Mouse (Mus musculus): Measurements from ENCODE around the gene Dnm1l.
A peak's percentile ranks its signal among the peaks of the same experiment; 100 is the strongest.
"Not testable (repeated sequence)": the region's sequence is repeated elsewhere in the genome, so short reads cannot be mapped to it uniquely, and the experiment has no call there.

Dnm1l gene

DNA sequence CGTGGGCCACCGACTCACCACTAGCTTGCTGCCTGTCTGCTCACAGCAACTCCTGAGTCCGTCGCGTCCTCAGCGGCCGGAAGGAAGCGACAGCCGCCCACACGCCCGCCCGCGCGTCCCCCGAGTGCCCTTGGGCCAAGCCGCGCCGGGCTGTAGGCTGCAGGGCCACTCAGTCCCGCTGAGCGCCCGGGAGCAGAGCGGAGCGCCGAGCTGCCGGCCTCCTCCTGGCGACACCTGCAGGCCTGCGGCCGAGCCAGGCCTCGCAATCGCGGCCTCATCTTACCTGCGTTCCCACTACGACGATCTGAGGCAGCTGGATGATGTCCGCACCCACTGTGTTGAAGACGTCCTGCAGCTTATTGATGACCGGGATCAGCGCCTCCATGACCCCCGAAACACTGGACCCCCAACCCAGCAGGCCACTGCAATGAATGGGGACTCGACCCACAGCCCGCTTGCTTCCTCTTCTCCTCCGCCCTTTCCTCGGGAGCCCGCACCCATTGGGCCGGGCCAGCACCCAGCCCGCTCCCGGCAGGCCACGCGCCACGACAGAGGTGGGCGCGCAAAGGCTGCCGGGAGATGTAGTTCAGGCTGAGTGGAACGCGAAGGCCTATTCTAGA is at the start of gene Dnm1l:
TSS of gene Dnm1l (minus strand) at position 479 of the 620 bp plus-strand sequence.
- DNase-seq, result peak; percentile 96

DNA sequence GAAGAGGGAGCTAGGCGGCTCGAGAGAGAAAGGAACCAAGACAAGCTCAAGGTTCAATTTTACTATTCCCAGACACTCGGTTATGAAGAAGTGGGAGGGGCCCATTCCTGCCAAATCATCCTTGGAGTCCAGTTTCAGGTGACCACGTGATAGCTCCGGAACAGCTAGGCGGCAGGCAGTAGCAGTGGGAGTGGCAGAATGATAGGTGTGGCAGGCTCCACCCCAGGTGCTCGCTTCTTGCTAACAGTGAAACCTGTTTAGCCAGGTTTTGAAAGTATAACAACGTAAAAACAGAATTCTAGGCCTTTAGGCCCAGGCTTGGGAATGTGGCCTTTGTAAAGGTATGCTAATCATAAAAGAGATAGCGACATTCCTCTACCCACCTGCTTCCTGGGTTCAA is 8.5 kb upstream of the Dnm1l start:
- DNase-seq, result not testable (repeated sequence)

DNA sequence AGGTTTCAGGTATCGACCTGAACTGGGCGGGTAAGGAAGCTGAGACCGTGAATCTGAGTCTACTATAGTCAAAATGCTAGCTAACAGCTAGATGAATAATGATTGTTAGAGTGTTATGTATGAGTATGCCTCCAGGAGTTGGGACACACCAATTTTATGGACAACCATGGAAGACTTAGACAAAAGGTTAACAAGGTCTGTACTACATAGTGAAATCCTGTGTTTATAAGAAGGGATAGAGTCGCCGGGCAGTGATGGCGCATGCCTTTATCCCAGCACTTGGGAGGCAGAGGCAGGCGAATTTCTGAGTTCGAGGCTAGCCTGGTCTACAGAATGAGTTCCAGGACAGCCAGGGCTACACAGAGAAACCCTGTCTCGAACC is 333 bp upstream of the Dnm1l start:
- DNase-seq, result not testable (repeated sequence)

DNA sequence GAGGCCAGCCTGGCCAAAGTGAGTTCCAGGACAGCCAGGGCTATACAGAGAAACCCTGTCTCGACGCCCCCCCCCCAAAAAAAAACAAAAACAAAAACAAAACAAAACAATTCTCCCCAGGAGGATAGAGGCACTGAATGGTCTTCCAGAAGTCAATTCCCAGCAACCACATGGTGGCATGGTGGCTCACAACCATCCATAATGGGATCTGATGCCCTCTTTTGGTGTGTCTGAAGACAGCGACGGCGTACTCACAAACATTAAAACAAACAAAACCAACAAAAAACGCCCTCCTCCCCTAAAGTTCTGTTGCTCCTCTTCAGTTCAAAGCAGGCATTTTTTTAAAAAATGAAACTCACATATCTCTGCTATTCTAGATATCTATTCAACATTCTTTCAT is 851 bp downstream of the Dnm1l start:
- DNase-seq, result peak; percentile 5

DNA sequence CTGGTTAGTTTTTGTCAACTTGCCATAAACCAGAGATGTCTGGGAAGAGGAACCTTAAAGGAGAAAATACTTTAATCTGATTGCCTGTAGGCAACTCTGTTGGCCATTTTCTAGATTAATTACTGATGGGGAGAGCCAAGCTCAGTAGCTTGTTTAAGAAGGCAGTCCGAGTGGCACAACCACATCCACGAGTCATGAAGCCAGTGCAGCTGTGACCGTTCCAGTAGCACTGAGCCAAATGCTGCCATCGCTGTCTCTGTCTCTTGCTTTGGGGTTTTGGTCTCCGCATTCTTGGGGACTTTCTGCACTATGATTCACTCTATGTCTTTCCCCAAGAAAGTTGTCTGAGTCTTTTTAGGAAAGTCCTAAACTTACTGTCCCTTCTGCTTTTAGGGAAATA is 12.3 kb downstream of the Dnm1l start:
- no peak for DNase-seq

DNA sequence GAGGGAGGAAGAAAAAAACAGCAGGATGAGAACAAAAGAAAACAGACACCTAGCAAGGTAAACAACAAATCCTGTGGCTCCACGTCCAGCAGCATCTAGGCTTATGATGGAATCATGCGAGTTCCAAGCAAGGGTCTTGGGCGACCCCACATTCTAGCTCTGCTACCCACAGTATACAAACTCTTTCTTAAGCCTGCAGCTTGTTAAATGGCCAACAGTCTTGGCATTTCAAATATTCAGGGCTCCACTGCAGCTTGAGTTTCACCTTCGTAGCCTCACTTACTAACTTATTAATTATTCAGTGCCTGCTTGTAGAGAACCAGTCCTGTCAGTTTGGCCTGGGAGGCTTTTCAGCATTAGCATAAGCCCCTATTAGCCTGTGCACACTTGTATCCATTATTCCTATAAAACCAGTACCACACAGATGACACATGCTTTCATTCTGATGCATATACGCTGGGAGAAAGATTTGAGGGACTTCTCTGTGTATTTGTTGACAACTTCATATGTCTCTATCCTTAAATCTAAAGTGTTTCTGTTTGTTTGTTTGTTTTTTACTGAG is 32.9 kb downstream of the Dnm1l start:
- no peak for DNase-seq

DNA sequence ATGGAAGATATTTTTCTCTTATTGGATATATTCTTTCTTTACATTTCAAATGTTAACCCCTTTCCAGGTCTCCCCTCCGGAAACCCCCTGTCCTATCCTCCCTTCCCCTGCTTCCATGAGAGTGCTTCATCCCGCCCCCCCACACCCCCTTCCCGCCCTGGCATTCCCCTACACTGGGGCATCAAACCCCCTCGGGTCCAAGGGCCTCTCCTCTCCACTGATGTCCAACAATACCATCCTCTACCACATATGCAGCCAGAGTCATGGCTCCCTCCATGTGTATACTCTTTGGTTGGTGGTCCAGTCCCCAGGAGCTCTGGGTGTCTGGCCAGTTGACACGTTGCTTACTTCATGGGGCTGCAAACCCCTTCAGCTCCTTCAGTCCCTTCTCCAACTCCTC is 47.4 kb downstream of the Dnm1l start:
- no peak for DNase-seq

DNA sequence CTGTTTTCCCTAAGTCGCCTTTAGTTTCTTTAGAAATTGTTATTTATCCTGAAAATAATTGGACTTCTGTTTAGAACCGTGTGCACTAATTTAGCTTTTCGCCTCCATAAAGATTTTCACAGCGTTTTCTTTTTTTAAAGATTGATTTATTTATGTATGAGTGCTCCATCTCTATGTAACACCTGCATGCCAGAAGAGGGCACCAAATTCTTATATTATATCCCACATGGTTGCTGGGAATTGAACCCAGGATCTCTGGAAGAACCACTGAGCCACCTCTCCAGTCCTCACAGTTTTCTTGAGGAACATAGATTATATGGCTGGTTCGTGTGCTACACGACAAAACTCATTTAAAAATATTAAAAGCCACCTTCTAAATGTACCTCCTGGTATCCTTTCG is 54.9 kb downstream of the Dnm1l start:
- DNase-seq, result no peak

DNA sequence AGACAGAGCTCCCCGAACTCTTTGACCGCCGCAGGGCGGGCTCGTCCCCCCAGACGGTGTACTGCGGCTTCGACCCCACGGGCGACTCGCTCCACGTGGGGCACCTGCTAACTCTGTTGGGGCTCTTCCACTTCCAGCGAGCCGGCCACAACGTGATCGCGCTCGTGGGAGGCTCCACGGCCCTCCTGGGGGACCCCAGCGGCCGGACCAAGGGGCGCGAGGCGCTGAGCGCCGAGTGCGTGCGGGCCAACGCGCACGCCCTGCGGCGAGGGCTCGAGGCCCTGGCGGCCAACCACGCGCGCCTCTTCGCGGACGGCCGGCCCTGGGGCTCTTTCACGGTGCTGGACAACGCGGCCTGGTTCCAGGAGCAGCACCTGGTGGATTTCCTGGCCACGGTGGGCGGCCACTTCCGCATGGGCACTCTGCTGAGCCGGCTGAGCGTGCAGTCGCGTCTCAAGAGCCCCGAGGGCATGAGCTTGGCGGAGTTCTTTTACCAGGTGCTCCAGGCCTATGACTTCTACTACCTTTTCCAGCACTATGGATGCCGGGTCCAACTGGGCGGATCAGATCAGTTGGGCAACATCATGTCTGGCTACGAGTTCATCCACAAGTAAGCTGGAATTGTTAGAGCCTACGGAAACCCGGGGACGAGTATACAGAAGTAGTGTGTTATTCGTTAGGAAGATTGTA is 55.5 kb downstream of the Dnm1l start:
- DNase-seq, result peak; percentile 35

DNA sequence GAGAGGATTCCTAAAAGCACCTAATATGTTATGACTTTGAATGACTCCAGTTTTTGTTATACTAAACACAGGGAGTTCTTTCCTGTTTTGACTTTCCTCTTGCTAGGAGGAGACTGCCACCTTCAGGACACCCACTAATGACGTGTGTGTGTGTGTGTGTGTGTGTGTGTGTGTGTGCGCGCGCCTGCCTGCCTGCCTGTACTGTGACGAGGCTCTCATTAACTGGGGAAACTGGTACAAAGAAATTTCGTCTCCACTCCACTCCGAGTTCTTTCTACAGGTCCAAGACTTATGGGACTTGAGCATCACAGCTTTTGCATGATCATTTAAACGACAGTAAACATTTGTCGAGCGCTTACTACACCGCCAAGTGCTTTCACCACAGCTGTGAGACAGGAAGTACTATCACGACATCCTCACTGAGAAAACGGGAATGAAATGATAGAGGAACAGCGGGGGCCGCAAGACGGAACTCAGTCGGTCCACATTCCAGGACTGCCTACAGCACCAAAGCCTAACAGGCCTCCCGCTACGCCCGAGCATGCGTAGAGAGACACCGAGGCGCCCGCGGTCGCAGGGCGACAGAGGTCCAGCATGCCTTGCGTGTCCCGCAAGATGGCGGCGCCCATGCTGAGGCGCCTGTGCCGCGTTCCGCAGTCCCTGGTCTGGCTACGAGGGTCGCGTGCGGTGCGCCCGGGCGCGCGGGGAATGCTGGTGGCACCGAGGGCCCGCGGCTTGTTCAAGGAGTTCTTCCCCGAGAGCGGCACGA is 56.2 kb downstream of the Dnm1l start, which contains the start of gene Yars2:
TSS of gene Yars2 (plus strand) at position 597 of the 769 bp plus-strand sequence.
- peak; percentile 94 for DNase-seq

DNA sequence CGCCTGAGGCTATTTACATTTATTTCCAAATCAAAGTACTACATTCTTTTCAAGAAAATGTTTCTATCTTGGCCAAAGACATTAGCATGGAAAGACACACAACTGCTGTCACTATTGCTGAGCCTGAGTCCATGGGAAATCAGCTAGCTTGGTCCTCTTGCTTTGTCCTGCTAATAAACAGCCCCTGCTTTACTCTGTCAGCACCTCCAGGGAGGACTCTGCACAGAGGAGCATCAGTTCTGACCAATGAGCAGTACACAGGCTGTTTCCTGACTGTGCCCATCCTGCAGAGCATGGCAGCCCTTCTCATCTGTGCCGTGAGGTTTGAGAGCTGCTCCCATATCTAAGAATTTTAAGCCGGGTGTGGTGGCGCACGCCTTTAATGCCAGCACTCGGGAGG is 85.0 kb downstream of the Dnm1l start:
- no peak for DNase-seq

DNA sequence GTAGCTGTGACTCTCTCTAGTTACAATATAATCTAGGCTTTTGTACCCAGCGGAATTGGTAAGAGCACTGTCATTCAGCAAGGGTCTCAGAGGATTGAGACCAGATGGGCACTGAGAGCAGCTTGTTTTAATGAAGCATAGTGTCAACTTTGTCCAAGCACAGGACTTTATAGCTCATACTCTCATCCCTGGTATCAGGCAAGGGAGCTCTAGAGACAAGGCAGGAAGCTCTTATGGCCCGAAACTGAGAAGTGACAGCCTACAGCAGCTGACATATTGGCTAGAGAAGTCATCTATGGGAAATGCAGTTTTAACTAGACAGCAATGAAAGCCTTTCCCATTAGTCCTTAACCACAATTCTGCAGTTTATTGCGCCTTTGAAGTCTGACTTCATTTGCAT is 85.8 kb downstream of the Dnm1l start:
- DNase-seq, result no peak

DNA sequence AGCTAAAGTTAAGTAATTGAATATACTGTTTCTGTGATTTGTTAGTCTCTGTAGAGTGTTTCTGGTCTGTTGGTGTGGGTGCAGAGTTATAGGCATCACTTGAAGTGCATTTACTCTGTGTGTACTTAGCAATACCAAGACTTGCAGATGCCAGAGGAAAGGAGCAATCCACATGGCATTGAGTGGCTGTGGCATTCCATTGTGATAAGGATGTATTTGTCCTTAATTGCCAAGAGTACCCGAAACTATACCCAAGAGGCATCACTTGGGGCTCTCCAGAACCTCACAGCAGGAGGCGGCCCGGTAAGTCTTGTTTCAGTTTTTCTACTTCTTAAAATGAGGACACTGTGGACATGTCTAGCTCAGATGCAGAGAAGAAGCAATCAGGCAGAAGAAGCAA is 96.3 kb downstream of the Dnm1l start:
- DNase-seq, result peak; percentile 66
